Mouse (Mus musculus): ENCODE measurements around the gene Trpm5. TPM values are rescaled to one million over a fixed set of nuclear protein-coding genes. Genes with fewer than 3 reads are reported as not detected.

Gene Trpm5
- total and polyA plus RNA-seq, 3 experiments, result 1.7 to 1.9 TPM; not detected in 1

DNA sequence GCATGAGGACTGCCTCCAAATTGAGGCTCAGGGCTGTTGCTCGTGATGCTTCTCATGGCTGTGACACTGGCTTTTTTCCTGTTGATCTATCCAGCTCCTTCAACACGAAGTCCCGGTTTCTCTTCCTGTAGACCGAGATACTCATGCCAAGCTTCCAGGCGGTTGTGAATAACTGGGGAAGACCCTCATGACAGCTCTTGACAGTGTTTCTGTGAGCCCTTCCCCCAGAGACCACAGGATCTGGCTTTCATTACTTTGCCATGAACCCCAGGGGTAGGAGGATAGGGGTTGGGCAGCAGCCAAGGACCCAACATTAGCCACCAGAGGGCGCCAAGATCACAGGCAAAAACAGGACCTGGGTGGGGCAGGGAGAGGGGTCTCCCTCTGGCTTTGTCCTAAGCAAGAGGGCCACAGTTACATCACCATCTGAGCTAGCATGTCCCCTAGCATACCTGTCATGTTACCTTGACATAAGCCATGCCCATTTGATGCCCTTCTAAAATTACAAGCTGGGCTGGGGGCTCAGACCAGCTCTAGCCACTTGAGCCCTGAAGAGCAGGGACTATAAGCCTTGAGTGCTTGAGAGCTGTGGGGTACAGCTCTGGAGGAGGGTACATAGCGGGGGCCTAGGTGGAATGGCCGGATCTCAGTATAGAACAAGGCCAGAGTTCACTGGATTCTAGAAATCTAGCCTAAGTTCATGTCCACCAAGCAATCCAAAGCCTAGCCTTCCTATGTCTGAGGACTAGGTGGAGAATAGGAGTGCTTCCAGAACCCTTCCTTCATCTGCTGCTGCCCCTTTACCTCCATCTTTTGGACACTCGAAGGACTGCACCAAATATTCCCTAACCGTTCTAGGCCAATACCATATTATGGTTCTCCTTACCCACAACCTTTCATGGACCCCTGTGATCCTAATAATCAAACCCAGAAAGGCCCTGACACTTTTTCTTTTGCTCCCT is at the start of gene Trpm5 (continued):
- no peak for TF ChIP-seq NELFE (IDR thresholded peaks at IDR 0.05; ENCODE audit: low read depth, low read length)
- no peak for TF ChIP-seq USF1 (IDR thresholded peaks at IDR 0.05; ENCODE audit: low read depth, low read length)
- TF ChIP-seq SMC3 (IDR thresholded peaks at IDR 0.05; ENCODE audit: low read depth, low read length), result peak; percentile 94
- TF ChIP-seq ZNF384 (IDR thresholded peaks at IDR 0.05; ENCODE audit: low read depth, low read length), result no peak
- no peak for TF ChIP-seq TAL1 (IDR thresholded peaks at IDR 0.05; ENCODE audit: low read length)

DNA sequence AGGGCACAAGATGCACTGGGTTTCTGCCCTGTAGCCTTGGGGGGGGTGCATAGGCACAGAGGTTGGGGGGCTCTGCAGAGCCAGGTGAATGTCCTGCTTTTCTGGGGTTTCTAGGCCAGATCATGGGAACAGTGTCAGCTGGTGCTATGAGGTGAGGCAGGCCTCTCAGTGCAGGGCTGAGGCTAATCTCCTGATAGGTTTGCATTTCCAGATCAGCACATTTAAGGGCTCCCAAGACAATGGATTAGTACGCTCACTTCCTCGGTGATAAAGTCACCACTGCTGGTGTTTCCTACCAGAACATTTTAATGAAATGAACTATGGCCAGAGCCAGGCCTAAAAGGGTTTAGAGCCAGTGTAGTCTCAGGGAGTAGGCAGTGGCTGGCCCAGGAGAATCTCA is 48.2 kb upstream of the Trpm5 start:
- H3K36me3 ChIP-seq (ENCODE audit: control insufficient read depth in 1 of 2, insufficient read depth in 2 of 2, low read length in 2 of 2), result no peaks in the 10 kb centered on the region; a peak in 1 of 4 replicates
- H3K4me3 ChIP-seq (ENCODE audit: control insufficient read depth in 1 of 2, insufficient read depth in 1 of 2, low read depth in 2 of 2, low read length in 2 of 2), result no peak overlapping the region
- TF ChIP-seq CHD2 (IDR thresholded peaks at IDR 0.05; ENCODE audit: low read length), result no peak
- no peak overlapping the region for H3K27ac ChIP-seq (ENCODE audit: control insufficient read depth, low read depth, low read length)
- DNase-seq (ENCODE audit: low read depth, low spot score), result no peak
- no peaks in the 10 kb centered on the region for H3K27me3 ChIP-seq (ENCODE audit: control insufficient read depth in 1 of 2, insufficient read depth in 2 of 2, low read length in 2 of 2)
- H3K9ac ChIP-seq (ENCODE audit: control insufficient read depth, low read depth, low read length, poor library complexity, severe bottlenecking), result no peak overlapping the region
- H3K4me1 ChIP-seq (ENCODE audit: control insufficient read depth in 1 of 2, insufficient read depth in 2 of 2, low read length in 2 of 2), result peaks cover 0 to 15% of the 10 kb centered on the region in 2 experiments; a peak in 2 of 4 replicates
- no peaks in the 10 kb centered on the region for H3K79me2 ChIP-seq (ENCODE audit: control insufficient read depth, insufficient read depth, low read length, poor library complexity)
- H3K9me3 ChIP-seq (replicated peaks; ENCODE audit: insufficient read depth, low read length), result no peaks in the 10 kb centered on the region

DNA sequence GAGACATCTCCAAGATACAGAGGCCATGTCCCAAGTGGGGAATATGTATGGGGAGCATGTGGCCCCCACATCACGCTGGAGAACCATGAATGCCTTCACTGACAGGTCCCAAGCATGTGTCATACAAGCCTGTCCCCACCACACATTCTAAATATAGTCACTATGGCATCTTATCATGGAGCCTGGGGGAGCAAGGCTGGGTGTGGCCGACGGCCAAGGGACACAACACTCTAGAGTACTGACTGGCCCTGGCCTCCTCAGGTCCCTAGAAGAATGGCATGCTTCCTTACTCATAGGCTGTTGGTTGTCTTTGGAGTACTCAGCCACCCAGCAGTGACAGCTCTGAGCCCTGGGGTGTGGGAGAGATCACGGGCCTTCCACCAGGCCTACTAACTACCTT is 45.5 kb upstream of the Trpm5 start:
- H3K79me2 ChIP-seq (ENCODE audit: control insufficient read depth, insufficient read depth, low read length, poor library complexity), result no peaks in the 10 kb centered on the region
- H3K36me3 ChIP-seq (ENCODE audit: control insufficient read depth in 1 of 2, insufficient read depth in 2 of 2, low read length in 2 of 2), result no peaks in the 10 kb centered on the region; a peak in 1 of 4 replicates
- H3K4me1 ChIP-seq (ENCODE audit: control insufficient read depth in 1 of 2, insufficient read depth in 2 of 2, low read length in 2 of 2), result peaks cover 0 to 11% of the 10 kb centered on the region in 2 experiments; a peak in 2 of 4 replicates
- H3K9ac ChIP-seq (ENCODE audit: control insufficient read depth, low read depth, low read length, poor library complexity, severe bottlenecking), result no peak overlapping the region
- no peaks in the 10 kb centered on the region for H3K27me3 ChIP-seq (ENCODE audit: control insufficient read depth in 1 of 2, insufficient read depth in 2 of 2, low read length in 2 of 2)
- H3K9me3 ChIP-seq (replicated peaks; ENCODE audit: insufficient read depth, low read length), result no peaks in the 10 kb centered on the region
- no peak overlapping the region for H3K27ac ChIP-seq (ENCODE audit: control insufficient read depth, low read depth, low read length)
- no peak overlapping the region for H3K4me3 ChIP-seq (ENCODE audit: control insufficient read depth in 1 of 2, insufficient read depth in 1 of 2, low read depth in 2 of 2, low read length in 2 of 2)
- DNase-seq (ENCODE audit: low read depth, low spot score), result peak; percentile 40
- no peak for TF ChIP-seq HCFC1 (IDR thresholded peaks at IDR 0.05; ENCODE audit: low read depth, low read length)
- peak; percentile 38; the same call in 1 of the 2 replicates for TF ChIP-seq MEF2A (IDR thresholded peaks at IDR 0.05; ENCODE audit: extremely low read depth, insufficient replicate concordance, low read depth, low read length, poor library complexity, severe bottlenecking)
- TF ChIP-seq NRF1 (IDR thresholded peaks at IDR 0.05; ENCODE audit: insufficient read depth, low read depth, low read length, poor library complexity, severe bottlenecking), result no peak

DNA sequence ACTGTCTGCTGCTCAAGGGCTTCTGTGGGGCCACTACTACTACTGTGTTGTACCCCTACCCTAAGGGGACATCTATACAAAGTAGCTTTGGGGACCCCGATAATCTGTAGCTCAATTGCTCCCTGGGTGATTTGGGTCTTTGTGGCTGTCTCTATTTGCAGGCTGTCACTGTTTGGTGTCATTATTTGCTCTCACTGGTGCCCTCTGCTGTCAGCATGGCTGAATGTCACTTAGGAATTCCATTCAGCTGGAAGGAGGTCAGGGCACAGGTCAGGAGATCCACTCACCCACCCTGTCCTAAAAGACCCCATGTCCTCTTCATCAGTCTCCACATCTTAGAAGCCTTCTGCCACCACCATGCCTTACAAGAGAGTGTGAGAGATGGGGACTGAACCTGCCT is 44.3 kb upstream of the Trpm5 start:
- TF ChIP-seq ZC3H11A (IDR thresholded peaks at IDR 0.05; ENCODE audit: low read depth, low read length) (peak; percentile 71), RAD21 (IDR thresholded peaks at IDR 0.05; ENCODE audit: low read depth, low read length) (peak; percentile 65), CTCF (IDR thresholded peaks at IDR 0.05 in 2 of 3, conservative IDR thresholded peaks at IDR 0.05 in 1 of 3; ENCODE audit: control insufficient read depth in 1 of 3, insufficient read depth in 1 of 3, low read depth in 2 of 3, low read length in 3 of 3, poor library complexity in 1 of 3, severe bottlenecking in 1 of 3) (peak; percentile 75 to 84 (median 75)), USF1 (IDR thresholded peaks at IDR 0.05; ENCODE audit: low read depth, low read length) (no peak), ZKSCAN1 (IDR thresholded peaks at IDR 0.05; ENCODE audit: low read depth, low read length) (no peak), SMC3 (IDR thresholded peaks at IDR 0.05; ENCODE audit: low read depth, low read length) (peak; percentile 96)
- peak; percentile 57 for DNase-seq (ENCODE audit: low read depth, low spot score)

More for the DNA sequence above, 44.3 kb upstream of the Trpm5 start:
- no peak overlapping the region for H3K9ac ChIP-seq (ENCODE audit: control insufficient read depth, low read depth, low read length, poor library complexity, severe bottlenecking)
- no peaks in the 10 kb centered on the region; a peak in 1 of 4 replicates for H3K36me3 ChIP-seq (ENCODE audit: control insufficient read depth in 1 of 2, insufficient read depth in 2 of 2, low read length in 2 of 2)
- H3K27me3 ChIP-seq (ENCODE audit: control insufficient read depth in 1 of 2, insufficient read depth in 2 of 2, low read length in 2 of 2), result no peaks in the 10 kb centered on the region; a peak in 1 of 4 replicates
- no peaks in the 10 kb centered on the region for H3K9me3 ChIP-seq (replicated peaks; ENCODE audit: insufficient read depth, low read length)
- H3K27ac ChIP-seq (ENCODE audit: control insufficient read depth, low read depth, low read length), result no peak overlapping the region
- no peaks in the 10 kb centered on the region for H3K79me2 ChIP-seq (ENCODE audit: control insufficient read depth, insufficient read depth, low read length, poor library complexity)
- H3K4me3 ChIP-seq (ENCODE audit: control insufficient read depth in 1 of 2, insufficient read depth in 1 of 2, low read depth in 2 of 2, low read length in 2 of 2), result no peak overlapping the region
- peaks cover 0 to 11% of the 10 kb centered on the region in 2 experiments; a peak in 2 of 4 replicates for H3K4me1 ChIP-seq (ENCODE audit: control insufficient read depth in 1 of 2, insufficient read depth in 2 of 2, low read length in 2 of 2)

All from MEL (cell line).